Mouse (Mus musculus): ENCODE data around the gene Igfbp5. TPM values are rescaled to one million over a fixed set of nuclear protein-coding genes. Genes with fewer than 3 reads are reported as not detected.
A peak's percentile ranks its signal among the peaks of the same experiment; 100 is the strongest.

Gene Igfbp5
- polyA plus RNA-seq, 1 experiment from 2014 or later = 65.4 TPM

DNA sequence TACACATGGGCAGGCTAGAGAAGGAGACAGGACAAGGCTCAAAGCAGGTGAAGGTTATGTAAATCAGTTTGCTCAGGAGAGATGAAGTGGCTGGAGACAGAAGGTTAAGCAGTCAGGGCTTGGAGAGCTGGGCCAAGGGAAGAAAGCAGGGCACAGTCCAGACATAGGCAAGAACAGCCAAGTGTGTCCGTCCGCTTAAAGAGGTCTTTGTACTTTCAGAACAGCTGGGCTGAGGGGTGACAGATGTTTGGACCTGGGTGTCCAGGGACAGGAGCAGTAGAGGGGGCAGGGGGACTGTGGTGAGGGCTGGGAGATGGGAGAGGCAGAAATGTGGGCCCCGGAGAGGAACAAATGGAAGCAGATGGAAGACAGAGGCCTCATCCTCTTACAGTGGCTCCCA, 10.4 kb downstream of the Igfbp5 start:
- Histone ChIP-seq H3K27ac (ENCODE audit: low read depth, low read length) (no peak overlapping the region), H3K4me3 (ENCODE audit: low read depth, low read length) (no peak overlapping the region), H3K9me3 (ENCODE audit: control insufficient read depth, low read length) (no peaks in the 10 kb centered on the region), H3K4me2 (ENCODE audit: low read depth) (no peak overlapping the region), H3K27me3 (ENCODE audit: control insufficient read depth, insufficient read depth, low read length) (no peaks in the 10 kb centered on the region), H3K4me1 (ENCODE audit: control insufficient read depth, insufficient read depth, low read length) (no peaks in the 10 kb centered on the region), H3K9ac (ENCODE audit: low read length) (no peak overlapping the region), H3K36me3 (ENCODE audit: control insufficient read depth, insufficient read depth, low read length) (no peaks in the 10 kb centered on the region; the same call in 1 of the 2 replicates)
- 64% methylated on average over 3 of the region's 3 CpGs for WGBS
- ATAC-seq (ENCODE audit: insufficient read depth, low FRiP score, low TSS enrichment) (no peak), DNase-seq (ENCODE audit: low spot score) (no peak)

DNA sequence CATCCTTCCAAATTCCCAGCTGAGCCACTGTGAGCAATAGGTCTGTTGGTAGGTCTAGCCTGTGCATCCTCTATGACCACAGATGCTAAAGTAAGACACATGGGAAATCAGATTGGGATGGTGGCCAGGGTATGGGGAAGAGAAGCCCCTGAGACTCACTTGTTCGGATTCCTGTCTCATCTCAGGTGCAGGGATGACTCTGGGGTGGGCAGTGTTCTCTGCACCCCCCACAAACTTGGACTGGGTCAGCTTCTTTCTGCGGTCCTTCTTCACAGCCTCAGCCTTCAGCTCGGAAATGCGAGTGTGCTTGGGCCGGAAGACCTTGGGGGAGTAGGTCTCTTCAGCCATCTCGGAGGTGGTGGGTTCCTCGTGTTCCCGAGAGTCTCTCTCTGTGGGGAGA, 11.0 kb downstream of the Igfbp5 start:
- H3K4me3 ChIP-seq (ENCODE audit: low read depth, low read length) = no peak overlapping the region
- H3K27me3 ChIP-seq (ENCODE audit: control insufficient read depth, insufficient read depth, low read length) = no peaks in the 10 kb centered on the region
- no peaks in the 10 kb centered on the region for H3K9me3 ChIP-seq (ENCODE audit: control insufficient read depth, low read length)
- H3K9ac ChIP-seq (ENCODE audit: low read length) = no peak overlapping the region
- WGBS = 85% methylated on average over 8 of the region's 8 CpGs
- no peak overlapping the region for H3K27ac ChIP-seq (ENCODE audit: low read depth, low read length)
- no peak overlapping the region for H3K4me2 ChIP-seq (ENCODE audit: low read depth)
- no peaks in the 10 kb centered on the region for H3K4me1 ChIP-seq (ENCODE audit: control insufficient read depth, insufficient read depth, low read length)
- DNase-seq (ENCODE audit: low spot score) (no peak), ATAC-seq (ENCODE audit: insufficient read depth, low FRiP score, low TSS enrichment) (no peak)
- H3K36me3 ChIP-seq (ENCODE audit: control insufficient read depth, insufficient read depth, low read length) = no peaks in the 10 kb centered on the region; the same call in 1 of the 2 replicates

DNA sequence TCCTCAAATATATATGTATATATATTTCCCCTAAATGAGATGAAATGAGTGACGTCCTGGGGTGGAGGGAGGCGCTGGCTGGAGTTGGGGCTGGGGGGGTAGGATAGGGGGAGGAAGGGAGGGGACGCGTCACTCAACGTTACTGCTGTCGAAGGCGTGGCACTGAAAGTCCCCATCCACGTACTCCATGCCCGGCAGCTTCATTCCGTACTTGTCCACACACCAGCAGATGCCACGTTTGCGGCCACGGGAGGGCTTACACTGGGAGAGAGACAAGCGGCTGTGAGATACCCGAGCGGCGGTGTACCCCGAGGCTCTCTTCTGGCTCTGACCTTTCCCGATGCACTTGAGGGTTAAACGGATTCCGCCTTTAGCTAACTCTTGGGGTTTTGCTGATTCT, 12.4 kb downstream of the Igfbp5 start:
- 93% methylated on average over 21 of the region's 21 CpGs for WGBS
- no peak overlapping the region for H3K27ac ChIP-seq (ENCODE audit: low read depth, low read length)
- H3K27me3 ChIP-seq (ENCODE audit: control insufficient read depth, insufficient read depth, low read length) = no peaks in the 10 kb centered on the region
- no peak overlapping the region for H3K4me2 ChIP-seq (ENCODE audit: low read depth)
- H3K36me3 ChIP-seq (ENCODE audit: control insufficient read depth, insufficient read depth, low read length) = no peaks in the 10 kb centered on the region; the same call in 1 of the 2 replicates
- no peak overlapping the region for H3K9ac ChIP-seq (ENCODE audit: low read length)
- no peaks in the 10 kb centered on the region for H3K9me3 ChIP-seq (ENCODE audit: control insufficient read depth, low read length)
- ATAC-seq (ENCODE audit: insufficient read depth, low FRiP score, low TSS enrichment) (no peak), DNase-seq (ENCODE audit: low spot score) (no peak)
- H3K4me1 ChIP-seq (ENCODE audit: control insufficient read depth, insufficient read depth, low read length) = no peaks in the 10 kb centered on the region
- no peak overlapping the region for H3K4me3 ChIP-seq (ENCODE audit: low read depth, low read length)

DNA sequence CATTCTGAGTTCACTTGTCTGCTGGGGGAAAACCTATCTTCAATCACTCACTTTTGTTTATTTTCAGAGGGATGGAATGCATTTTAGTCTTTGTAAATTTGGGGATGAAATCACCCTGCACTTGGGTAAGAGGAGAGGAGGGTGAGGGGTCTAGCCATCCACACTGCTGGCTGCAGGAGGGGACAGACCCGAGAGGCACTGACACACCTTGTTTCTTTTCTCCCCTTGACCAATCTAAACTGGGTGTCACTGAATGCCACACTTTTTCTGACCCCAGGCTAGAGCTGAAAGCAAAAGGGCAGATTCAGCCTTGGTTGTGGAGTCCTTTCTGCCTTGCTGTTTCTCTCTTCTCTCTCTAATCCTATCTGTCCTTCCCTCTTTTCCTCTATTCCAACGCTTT, 13.0 kb downstream of the Igfbp5 start:
- ATAC-seq (ENCODE audit: insufficient read depth, low FRiP score, low TSS enrichment) (no peak), DNase-seq (ENCODE audit: low spot score) (no peak)
- Histone ChIP-seq H3K4me1 (ENCODE audit: control insufficient read depth, insufficient read depth, low read length) (no peaks in the 10 kb centered on the region), H3K9me3 (ENCODE audit: control insufficient read depth, low read length) (no peaks in the 10 kb centered on the region), H3K4me2 (ENCODE audit: low read depth) (no peak overlapping the region), H3K36me3 (ENCODE audit: control insufficient read depth, insufficient read depth, low read length) (no peaks in the 10 kb centered on the region; the same call in 1 of the 2 replicates), H3K27ac (ENCODE audit: low read depth, low read length) (no peak overlapping the region), H3K9ac (ENCODE audit: low read length) (no peak overlapping the region), H3K4me3 (ENCODE audit: low read depth, low read length) (no peak overlapping the region), H3K27me3 (ENCODE audit: control insufficient read depth, insufficient read depth, low read length) (no peaks in the 10 kb centered on the region)
- 69% methylated on average over 2 of the region's 2 CpGs for WGBS

DNA sequence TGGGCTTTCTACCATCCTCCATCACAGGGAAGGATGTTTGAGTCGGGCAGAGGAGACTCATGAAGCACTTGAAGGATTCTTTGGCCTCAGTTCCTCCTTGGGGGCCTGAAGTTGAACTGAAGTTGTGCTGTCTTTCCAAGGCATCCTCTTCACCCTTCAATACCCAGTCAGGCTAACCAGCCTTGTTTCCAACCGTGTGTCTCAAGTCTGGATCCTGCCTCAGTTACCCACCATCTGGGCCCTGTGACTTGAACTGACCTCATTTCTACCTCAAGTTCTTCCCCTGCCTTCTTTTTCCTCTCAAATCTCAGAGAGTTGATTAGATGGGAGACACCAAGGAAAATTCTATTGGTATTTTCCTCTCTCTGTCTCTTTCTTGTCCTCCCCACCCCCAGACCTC, 14.2 kb downstream of the Igfbp5 start:
- Histone ChIP-seq H3K4me2 (ENCODE audit: low read depth) (no peak overlapping the region), H3K27me3 (ENCODE audit: control insufficient read depth, insufficient read depth, low read length) (no peaks in the 10 kb centered on the region), H3K27ac (ENCODE audit: low read depth, low read length) (no peak overlapping the region), H3K4me1 (ENCODE audit: control insufficient read depth, insufficient read depth, low read length) (no peaks in the 10 kb centered on the region), H3K9ac (ENCODE audit: low read length) (no peak overlapping the region), H3K36me3 (ENCODE audit: control insufficient read depth, insufficient read depth, low read length) (no peaks in the 10 kb centered on the region; the same call in 1 of the 2 replicates), H3K4me3 (ENCODE audit: low read depth, low read length) (no peak overlapping the region), H3K9me3 (ENCODE audit: control insufficient read depth, low read length) (no peaks in the 10 kb centered on the region)
- WGBS = 88% methylated on average over 2 of the region's 2 CpGs
- DNase-seq (ENCODE audit: low spot score) (no peak), ATAC-seq (ENCODE audit: insufficient read depth, low FRiP score, low TSS enrichment) (no peak)

DNA sequence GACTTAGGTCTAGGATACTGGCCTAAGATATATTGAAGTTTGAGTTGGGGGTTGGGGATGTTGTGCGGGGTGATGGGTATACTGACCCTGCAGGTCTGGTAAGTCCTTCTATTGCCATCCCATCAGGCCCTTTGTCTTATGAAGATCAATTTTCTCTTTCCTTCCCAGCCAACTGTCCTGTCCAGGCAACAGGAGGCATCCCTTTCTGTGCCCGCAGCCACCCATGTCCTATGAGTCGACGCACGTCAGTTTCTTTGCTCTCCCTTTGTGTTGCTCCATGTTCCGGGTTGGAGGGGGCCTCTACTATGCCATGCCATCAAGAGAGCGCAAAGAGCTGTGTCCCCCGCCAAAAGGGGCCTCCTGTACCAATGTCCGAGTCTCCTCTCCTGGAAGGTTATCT, 14.7 kb downstream of the Igfbp5 start:
- H3K9ac ChIP-seq (ENCODE audit: low read length) = no peak overlapping the region
- ATAC-seq (ENCODE audit: insufficient read depth, low FRiP score, low TSS enrichment) (no peak), DNase-seq (ENCODE audit: low spot score) (no peak)
- no peaks in the 10 kb centered on the region for H3K9me3 ChIP-seq (ENCODE audit: control insufficient read depth, low read length)
- H3K4me3 ChIP-seq (ENCODE audit: low read depth, low read length) = no peak overlapping the region
- H3K27me3 ChIP-seq (ENCODE audit: control insufficient read depth, insufficient read depth, low read length) = no peaks in the 10 kb centered on the region
- no peaks in the 10 kb centered on the region for H3K4me1 ChIP-seq (ENCODE audit: control insufficient read depth, insufficient read depth, low read length)
- H3K27ac ChIP-seq (ENCODE audit: low read depth, low read length) = no peak overlapping the region
- no peaks in the 10 kb centered on the region; the same call in 1 of the 2 replicates for H3K36me3 ChIP-seq (ENCODE audit: control insufficient read depth, insufficient read depth, low read length)
- no peak overlapping the region for H3K4me2 ChIP-seq (ENCODE audit: low read depth)
- WGBS = 92% methylated on average over 9 of the region's 9 CpGs

DNA sequence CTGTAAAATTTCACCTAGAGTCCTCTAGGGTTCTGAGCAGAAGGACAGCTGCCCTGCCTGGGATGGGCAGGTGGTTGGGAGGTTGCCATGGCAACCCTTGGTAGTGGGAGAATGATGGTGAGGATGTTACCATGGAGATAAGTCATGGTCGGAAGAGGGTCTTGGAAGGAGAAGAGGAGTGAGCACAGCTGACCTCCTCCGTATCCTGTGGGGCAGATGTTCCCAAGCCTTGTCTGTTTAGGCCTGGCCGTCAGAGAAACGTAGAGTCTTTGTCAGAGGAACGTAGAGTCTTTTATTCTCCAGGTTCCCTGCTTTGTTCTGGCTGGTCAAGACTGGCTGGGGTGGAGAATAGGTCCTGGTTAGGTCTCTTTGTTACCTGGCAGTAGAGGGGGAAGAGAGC, 15.8 kb downstream of the Igfbp5 start:
- no peak overlapping the region for H3K4me3 ChIP-seq (ENCODE audit: low read depth, low read length)
- H3K4me1 ChIP-seq (ENCODE audit: control insufficient read depth, insufficient read depth, low read length) = no peaks in the 10 kb centered on the region
- no peaks in the 10 kb centered on the region for H3K9me3 ChIP-seq (ENCODE audit: control insufficient read depth, low read length)
- H3K27me3 ChIP-seq (ENCODE audit: control insufficient read depth, insufficient read depth, low read length) = no peaks in the 10 kb centered on the region
- no peaks in the 10 kb centered on the region; the same call in 1 of the 2 replicates for H3K36me3 ChIP-seq (ENCODE audit: control insufficient read depth, insufficient read depth, low read length)
- DNase-seq (ENCODE audit: low spot score) = peak; percentile 53
- H3K27ac ChIP-seq (ENCODE audit: low read depth, low read length) = no peak overlapping the region
- no peak overlapping the region for H3K4me2 ChIP-seq (ENCODE audit: low read depth)
- WGBS = 39% methylated on average over 5 of the region's 5 CpGs
- H3K9ac ChIP-seq (ENCODE audit: low read length) = no peak overlapping the region
- ATAC-seq (ENCODE audit: insufficient read depth, low FRiP score, low TSS enrichment) = peak; percentile 63

DNA sequence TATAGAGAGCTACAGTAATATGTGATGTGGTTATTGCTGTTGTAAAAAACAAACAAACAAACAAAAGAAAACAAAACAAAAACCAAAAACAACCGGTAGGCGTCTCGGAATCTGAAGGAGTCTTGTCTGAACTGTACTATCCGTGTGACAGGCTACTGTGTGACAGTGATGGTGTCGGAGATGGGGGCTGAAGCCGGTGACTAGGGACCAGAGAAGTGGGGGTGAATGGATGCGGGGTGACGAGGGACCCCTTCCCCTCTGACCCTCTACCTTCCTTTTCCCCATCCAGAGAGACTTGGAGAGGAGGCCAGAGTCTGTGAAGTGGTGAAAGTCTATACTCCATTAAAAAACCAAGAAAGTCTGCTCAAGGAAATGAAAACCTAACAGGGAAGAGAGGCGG, 16.4 kb downstream of the Igfbp5 start:
- WGBS = 88% methylated on average over 9 of the region's 9 CpGs
- no peak overlapping the region for H3K27ac ChIP-seq (ENCODE audit: low read depth, low read length)
- no peak overlapping the region for H3K4me2 ChIP-seq (ENCODE audit: low read depth)
- DNase-seq (ENCODE audit: low spot score) (no peak), ATAC-seq (ENCODE audit: insufficient read depth, low FRiP score, low TSS enrichment) (no peak)
- H3K4me3 ChIP-seq (ENCODE audit: low read depth, low read length) = no peak overlapping the region
- no peaks in the 10 kb centered on the region for H3K27me3 ChIP-seq (ENCODE audit: control insufficient read depth, insufficient read depth, low read length)
- no peaks in the 10 kb centered on the region for H3K4me1 ChIP-seq (ENCODE audit: control insufficient read depth, insufficient read depth, low read length)
- no peak overlapping the region for H3K9ac ChIP-seq (ENCODE audit: low read length)
- H3K36me3 ChIP-seq (ENCODE audit: control insufficient read depth, insufficient read depth, low read length) = no peaks in the 10 kb centered on the region; the same call in 1 of the 2 replicates
- no peaks in the 10 kb centered on the region for H3K9me3 ChIP-seq (ENCODE audit: control insufficient read depth, low read length)

DNA sequence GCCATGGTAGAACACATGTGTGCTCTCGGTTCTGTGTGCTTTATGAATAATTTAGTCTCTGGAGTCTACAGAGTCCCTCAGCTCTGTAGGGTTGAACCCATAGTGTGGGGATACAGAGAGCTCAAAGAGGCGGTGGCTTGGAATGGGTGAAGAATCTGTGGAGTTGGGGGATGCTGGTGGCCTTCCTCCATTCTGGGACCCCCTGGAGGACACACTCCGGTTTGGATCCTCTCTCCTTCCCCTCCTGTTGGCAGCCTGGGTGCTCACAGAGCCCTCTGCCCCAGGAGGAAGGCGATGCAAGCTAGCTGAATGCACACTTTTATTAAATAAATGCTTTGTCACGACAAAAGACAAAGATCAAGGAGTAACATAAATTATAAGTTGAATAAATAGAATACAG, 17.1 kb downstream of the Igfbp5 start:
- no peak overlapping the region for H3K4me2 ChIP-seq (ENCODE audit: low read depth)
- DNase-seq (ENCODE audit: low spot score) (no peak), ATAC-seq (ENCODE audit: insufficient read depth, low FRiP score, low TSS enrichment) (no peak)
- no peak overlapping the region for H3K9ac ChIP-seq (ENCODE audit: low read length)
- H3K9me3 ChIP-seq (ENCODE audit: control insufficient read depth, low read length) = no peaks in the 10 kb centered on the region
- 82% methylated on average over 5 of the region's 5 CpGs for WGBS
- H3K4me3 ChIP-seq (ENCODE audit: low read depth, low read length) = no peak overlapping the region
- H3K36me3 ChIP-seq (ENCODE audit: control insufficient read depth, insufficient read depth, low read length) = no peaks in the 10 kb centered on the region
- H3K27ac ChIP-seq (ENCODE audit: low read depth, low read length) = no peak overlapping the region
- no peaks in the 10 kb centered on the region for H3K4me1 ChIP-seq (ENCODE audit: control insufficient read depth, insufficient read depth, low read length)
- no peaks in the 10 kb centered on the region for H3K27me3 ChIP-seq (ENCODE audit: control insufficient read depth, insufficient read depth, low read length)
